Mouse (Mus musculus): ENCODE measurements around the gene Nyap2. TPM values are rescaled to one million over a fixed set of nuclear protein-coding genes. Genes with fewer than 3 reads are reported as not detected.

Nyap2 gene
- total and polyA plus RNA-seq, 3 experiments = not detected

DNA sequence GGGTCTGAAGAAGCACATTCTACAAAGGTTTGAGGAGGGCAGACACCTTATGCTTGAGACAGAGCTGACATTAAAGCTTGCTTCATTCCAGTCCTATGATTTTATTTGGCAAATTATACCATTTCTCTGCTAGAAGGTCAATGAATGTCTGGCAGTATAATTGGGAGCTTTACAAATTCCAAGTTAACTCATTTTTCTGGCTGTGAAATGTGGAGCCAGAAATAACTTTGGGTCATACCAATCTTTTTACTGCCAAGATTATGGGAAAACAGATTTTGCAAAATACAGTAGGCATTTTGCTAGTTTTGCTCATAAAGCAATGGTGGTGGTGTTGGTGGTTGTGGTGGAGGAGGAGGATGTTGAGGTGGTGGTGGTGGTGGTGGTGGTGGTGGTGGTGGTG, 96.0 kb downstream of the Nyap2 start:
- in situ Hi-C loops (cut with MboI; ENCODE audit: low pct_ligation_motif_present, low pct_unique_long_range_greater_than_20kb, low sequenced_read_pairs) = no loop called here
- peaks cover 0 to 8% of the 10 kb centered on the region in 2 experiments; a peak in 1 of 4 replicates for H3K4me1 ChIP-seq (ENCODE audit: control insufficient read depth in 1 of 2, insufficient read depth in 2 of 2)
- H3K4me2 ChIP-seq (ENCODE audit: insufficient read depth, low read depth, poor library complexity, severe bottlenecking) = no peak overlapping the region
- H3K36me3 ChIP-seq (replicated peaks in 1 of 2; ENCODE audit: control insufficient read depth in 1 of 2, insufficient read depth in 1 of 2, low read length in 1 of 2) = no peaks in the 10 kb centered on the region
- dilution Hi-C loops (cut with MboI; ENCODE audit: extremely low pct_ligation_motif_present, extremely low pct_unique_long_range_greater_than_20kb, low sequenced_read_pairs) = no loop called here
- H3K9me3 ChIP-seq (replicated peaks; ENCODE audit: low read length) = no peaks in the 10 kb centered on the region
- H3K27me3 ChIP-seq (replicated peaks) = no peaks in the 10 kb centered on the region
- H3K27ac ChIP-seq (ENCODE audit: insufficient read depth, low read depth) = no peak overlapping the region
- H3K9ac ChIP-seq (ENCODE audit: insufficient read depth, low read depth) = no peak overlapping the region
- no peak for TF ChIP-seq ETS1 (conservative IDR thresholded peaks at IDR 0.05; ENCODE audit: low read depth, low read length)
- no peak for DNase-seq (ENCODE audit: extremely low read depth)
- H3K79me2 ChIP-seq (replicated peaks; ENCODE audit: control insufficient read depth, extremely low read depth, insufficient read depth, poor library complexity, severe bottlenecking) = no peaks in the 10 kb centered on the region
- no peak overlapping the region for H3K4me3 ChIP-seq (replicated peaks in 1 of 3; ENCODE audit: low read depth in 2 of 3, low read length in 2 of 3, poor library complexity in 1 of 3)

DNA sequence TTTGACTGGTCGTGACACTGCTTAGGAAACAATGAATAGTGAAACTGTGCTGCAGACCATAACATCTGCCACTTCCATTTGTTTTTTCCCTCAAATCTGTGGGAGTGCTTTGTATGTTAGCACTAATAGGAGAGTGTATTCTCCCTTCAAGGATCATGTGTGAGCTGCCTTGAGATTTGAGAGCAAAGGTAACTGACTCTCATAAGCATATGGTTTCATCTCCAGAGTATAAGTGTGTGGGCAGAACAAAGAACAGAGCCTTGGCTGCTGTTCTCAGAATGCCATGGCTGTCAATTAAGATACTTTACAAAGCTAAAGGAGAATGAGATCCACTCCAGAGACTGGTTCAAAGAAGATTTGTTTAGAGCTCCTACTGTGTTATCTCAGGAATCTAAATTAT, 96.6 kb downstream of the Nyap2 start:
- no peak for DNase-seq (ENCODE audit: extremely low read depth)
- Histone ChIP-seq H3K36me3 (replicated peaks in 1 of 2; ENCODE audit: control insufficient read depth in 1 of 2, insufficient read depth in 1 of 2, low read length in 1 of 2) (no peaks in the 10 kb centered on the region), H3K27me3 (replicated peaks) (no peaks in the 10 kb centered on the region), H3K27ac (ENCODE audit: insufficient read depth, low read depth) (no peak overlapping the region), H3K9ac (ENCODE audit: insufficient read depth, low read depth) (no peak overlapping the region), H3K79me2 (replicated peaks; ENCODE audit: control insufficient read depth, extremely low read depth, insufficient read depth, poor library complexity, severe bottlenecking) (no peaks in the 10 kb centered on the region), H3K4me3 (replicated peaks in 1 of 3; ENCODE audit: low read depth in 2 of 3, low read length in 2 of 3, poor library complexity in 1 of 3) (no peak overlapping the region), H3K4me1 (ENCODE audit: control insufficient read depth in 1 of 2, insufficient read depth in 2 of 2) (peaks cover 0 to 8% of the 10 kb centered on the region in 2 experiments; a peak in 1 of 4 replicates), H3K9me3 (replicated peaks; ENCODE audit: low read length) (no peaks in the 10 kb centered on the region), H3K4me2 (ENCODE audit: insufficient read depth, low read depth, poor library complexity, severe bottlenecking) (no peak overlapping the region)
- in situ Hi-C loops (cut with MboI; ENCODE audit: low pct_ligation_motif_present, low pct_unique_long_range_greater_than_20kb, low sequenced_read_pairs) (no loop called here), dilution Hi-C loops (cut with MboI; ENCODE audit: extremely low pct_ligation_motif_present, extremely low pct_unique_long_range_greater_than_20kb, low sequenced_read_pairs) (no loop called here)
- TF ChIP-seq POLR2AphosphoS2 (IDR thresholded peaks at IDR 0.05; ENCODE audit: low read depth, low read length) (no peak), ETS1 (conservative IDR thresholded peaks at IDR 0.05; ENCODE audit: low read depth, low read length) (no peak), SMC3 (IDR thresholded peaks at IDR 0.05; ENCODE audit: low read depth, low read length) (no peak), USF1 (IDR thresholded peaks at IDR 0.05; ENCODE audit: low read depth, low read length) (no peak), POLR2A (IDR thresholded peaks at IDR 0.05; ENCODE audit: low read depth, low read length) (no peak), IRF4 (IDR thresholded peaks at IDR 0.05; ENCODE audit: low read depth, low read length) (no peak), CTCF (conservative IDR thresholded peaks at IDR 0.05 in 1 of 2, IDR thresholded peaks at IDR 0.05 in 1 of 2; ENCODE audit: low read depth in 2 of 2, low read length in 2 of 2) (no peak), KAT2A (IDR thresholded peaks at IDR 0.05; ENCODE audit: insufficient replicate concordance, low read length) (no peak), JUN (IDR thresholded peaks at IDR 0.05; ENCODE audit: insufficient read depth, low read depth, low read length) (no peak), ELF1 (IDR thresholded peaks at IDR 0.05; ENCODE audit: low read depth, low read length) (no peak), CHD1 (IDR thresholded peaks at IDR 0.05; ENCODE audit: low read depth, low read length) (no peak), TCF12 (IDR thresholded peaks at IDR 0.05; ENCODE audit: low read depth, low read length) (no peak), ZKSCAN1 (IDR thresholded peaks at IDR 0.05; ENCODE audit: borderline replicate concordance, low read depth, low read length) (no peak)

DNA sequence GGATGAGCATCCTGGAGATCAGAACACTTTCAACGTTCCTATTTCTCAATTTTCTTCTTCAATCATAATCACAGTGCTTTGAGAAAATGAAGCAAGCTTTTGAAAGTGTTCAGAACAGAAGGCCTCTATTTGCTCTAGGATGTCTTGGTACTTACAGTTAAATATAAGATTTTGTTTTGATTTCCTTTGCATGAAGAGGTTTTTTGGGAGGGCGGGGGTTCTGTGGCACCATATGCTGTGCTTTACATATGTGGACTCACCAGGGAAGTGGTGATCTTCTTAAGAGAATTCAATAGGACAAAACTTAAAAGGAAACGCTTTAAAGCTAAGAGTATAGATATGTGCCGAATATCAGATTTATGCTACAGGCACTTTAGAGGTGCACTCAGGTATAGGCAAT, 103.0 kb downstream of the Nyap2 start:
- H3K4me3 ChIP-seq (replicated peaks in 1 of 3; ENCODE audit: low read depth in 2 of 3, low read length in 2 of 3, poor library complexity in 1 of 3) = no peak overlapping the region
- H3K4me1 ChIP-seq (ENCODE audit: control insufficient read depth in 1 of 2, insufficient read depth in 2 of 2) = peaks cover 0 to 5% of the 10 kb centered on the region in 2 experiments; a peak in 1 of 4 replicates
- H3K4me2 ChIP-seq (ENCODE audit: insufficient read depth, low read depth, poor library complexity, severe bottlenecking) = no peak overlapping the region
- H3K27me3 ChIP-seq (replicated peaks) = no peaks in the 10 kb centered on the region
- no peak for TF ChIP-seq MAX (IDR thresholded peaks at IDR 0.05; ENCODE audit: low read length)
- no peak for TF ChIP-seq CHD2 (IDR thresholded peaks at IDR 0.05; ENCODE audit: low read length)
- TF ChIP-seq POLR2AphosphoS2 (IDR thresholded peaks at IDR 0.05; ENCODE audit: low read depth, low read length) = no peak
- no peak for TF ChIP-seq ZKSCAN1 (IDR thresholded peaks at IDR 0.05; ENCODE audit: borderline replicate concordance, low read depth, low read length)
- TF ChIP-seq ZMIZ1 (IDR thresholded peaks at IDR 0.05; ENCODE audit: low read depth, low read length) = no peak
- no peak for TF ChIP-seq CHD1 (IDR thresholded peaks at IDR 0.05; ENCODE audit: low read depth, low read length)
- no peaks in the 10 kb centered on the region for H3K36me3 ChIP-seq (replicated peaks in 1 of 2; ENCODE audit: control insufficient read depth in 1 of 2, insufficient read depth in 1 of 2, low read length in 1 of 2)
- no peaks in the 10 kb centered on the region for H3K9me3 ChIP-seq (replicated peaks; ENCODE audit: low read length)
- dilution Hi-C loops (cut with MboI; ENCODE audit: extremely low pct_ligation_motif_present, extremely low pct_unique_long_range_greater_than_20kb, low sequenced_read_pairs) (no loop called here), in situ Hi-C loops (cut with MboI; ENCODE audit: low pct_ligation_motif_present, low pct_unique_long_range_greater_than_20kb, low sequenced_read_pairs) (no loop called here)
- no peak for DNase-seq (ENCODE audit: extremely low read depth)
- no peak overlapping the region for H3K9ac ChIP-seq (ENCODE audit: insufficient read depth, low read depth)
- no peak overlapping the region for H3K27ac ChIP-seq (ENCODE audit: insufficient read depth, low read depth)
- no peaks in the 10 kb centered on the region for H3K79me2 ChIP-seq (replicated peaks; ENCODE audit: control insufficient read depth, extremely low read depth, insufficient read depth, poor library complexity, severe bottlenecking)
